Mouse (Mus musculus): ENCODE data around the gene Gls.

GRCm38 (mm10) chr1:52256194-52256593 lies 23.2 kb upstream of the Gls start:
- no peak for TF ChIP-seq CTCF (IDR thresholded peaks at IDR 0.05; ENCODE audit: low read depth)
- no peak for TF ChIP-seq EP300 (IDR thresholded peaks at IDR 0.05; ENCODE audit: low read depth)

All from heart, postnatal 0 days (tissue).